In the genomic region with DNA sequence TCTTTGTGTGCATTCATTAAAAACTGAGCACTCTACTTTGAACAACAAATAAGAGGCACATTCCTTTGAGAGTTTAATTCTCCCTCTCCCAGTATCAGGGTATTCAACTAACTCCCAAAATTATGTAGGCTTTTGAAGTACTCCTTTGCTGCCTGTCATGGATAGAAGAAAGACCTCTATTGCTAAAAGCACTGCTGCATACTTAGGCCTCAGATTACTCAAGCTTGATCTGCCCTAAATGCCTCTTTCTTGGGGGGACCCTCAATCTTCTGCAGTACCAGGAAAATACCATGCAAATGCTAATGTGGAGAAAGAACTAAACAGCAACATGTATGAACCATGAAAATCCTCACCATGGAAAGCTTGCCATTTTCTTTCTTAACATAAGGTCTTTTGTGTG, we compare ENCODE assay signal across 13 mouse cellular contexts.
"Had no signal": no experiment of that assay in that cellular context is flagged by ENCODE, and none has a peak within 500 bp of the region (broad histone marks: within the 10 kb centered on the region; RNA-seq: fewer than 3 reads in every experiment).

No protein-coding gene starts in this region.

- H3K27me3 ChIP-seq: kidney, embryonic 15.5 days; limb, embryonic 13.5 days; neural tube, embryonic 15.5 days had no signal

- H3K27ac ChIP-seq: kidney, embryonic 15.5 days; limb, embryonic 13.5 days; liver, embryonic 14.5 days; neural tube, embryonic 15.5 days had no signal

- DNase-seq: kidney, postnatal 14 days; left cerebral cortex, postnatal 4 days; lung, adult 18-20 months; midbrain, embryonic 14.5 days; right cerebral cortex, adult 18-20 months; right cerebral cortex, postnatal 4 days; spleen, adult 18-20 months; thymus, adult 18-20 months; thymus, postnatal 14 days had no signal

- H3K9me3 ChIP-seq: kidney, embryonic 15.5 days; limb, embryonic 13.5 days; neural tube, embryonic 15.5 days had no signal

- H3K4me3 ChIP-seq: kidney, embryonic 15.5 days; limb, embryonic 13.5 days; neural tube, embryonic 15.5 days had no signal

- H3K9ac ChIP-seq: kidney, embryonic 15.5 days; limb, embryonic 13.5 days; liver, embryonic 14.5 days; neural tube, embryonic 15.5 days had no signal

- H3K4me1 ChIP-seq: kidney, embryonic 15.5 days; limb, embryonic 13.5 days; neural tube, embryonic 15.5 days had no signal

- H3K36me3 ChIP-seq: kidney, embryonic 15.5 days; limb, embryonic 13.5 days; neural tube, embryonic 15.5 days had no signal

- H3K4me2 ChIP-seq: kidney, embryonic 15.5 days; limb, embryonic 13.5 days; neural tube, embryonic 15.5 days had no signal
